Mouse (Mus musculus) NIH3T3 (cell line): ENCODE results near the gene Btla.

Experiments
- DNase-seq: peaks from one replicate; pipeline ENCODE4 v3.0.0-alpha.2; 2012; ENCODE audit warnings: low read depth

Btla gene

GRCm38 (mm10) chr16:45223648-45224388 is at the start of gene Btla:
Btla (plus strand) TSS chr16:45224315.
- no peak for DNase-seq

DNA sequence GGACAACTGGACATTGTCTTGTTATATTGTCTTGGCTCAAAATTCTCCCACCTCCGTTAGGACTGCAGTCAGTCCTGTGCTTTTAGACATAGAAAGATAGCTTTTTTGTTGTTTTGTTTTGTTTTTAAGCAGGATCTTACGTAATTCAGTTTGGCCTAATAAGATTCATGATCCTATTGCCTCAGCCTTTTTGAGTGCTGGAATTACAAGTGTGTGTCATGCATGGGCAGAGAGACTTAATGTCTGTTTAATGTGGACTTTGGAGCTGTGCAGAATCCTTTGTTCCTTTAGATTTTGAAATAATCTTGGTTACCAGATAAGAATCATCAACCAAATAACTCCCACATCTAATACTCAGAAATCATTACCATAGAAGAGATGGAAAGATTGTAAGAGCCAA is 45.6 kb upstream of the Btla start:
- DNase-seq, result no peak

DNA sequence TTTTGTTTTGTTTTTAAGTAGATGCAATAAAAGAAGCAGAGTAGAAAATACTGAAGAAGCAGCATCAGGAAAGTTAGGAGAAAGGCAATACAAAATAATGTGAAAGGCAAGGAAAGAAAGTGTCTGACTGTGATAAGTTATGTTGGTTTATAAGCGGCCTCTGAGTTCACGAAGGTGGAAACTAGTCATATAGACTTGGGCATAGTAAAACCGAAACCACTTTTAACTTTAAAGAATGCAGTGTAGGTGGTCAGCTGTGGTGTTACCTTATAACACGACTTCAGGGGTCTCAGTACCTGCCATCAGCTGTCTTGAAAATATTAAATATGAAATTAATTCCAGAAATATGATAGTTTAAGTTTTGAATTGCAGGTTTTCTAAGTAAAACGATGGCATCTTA is 42.3 kb upstream of the Btla start:
- DNase-seq, result no peak

DNA sequence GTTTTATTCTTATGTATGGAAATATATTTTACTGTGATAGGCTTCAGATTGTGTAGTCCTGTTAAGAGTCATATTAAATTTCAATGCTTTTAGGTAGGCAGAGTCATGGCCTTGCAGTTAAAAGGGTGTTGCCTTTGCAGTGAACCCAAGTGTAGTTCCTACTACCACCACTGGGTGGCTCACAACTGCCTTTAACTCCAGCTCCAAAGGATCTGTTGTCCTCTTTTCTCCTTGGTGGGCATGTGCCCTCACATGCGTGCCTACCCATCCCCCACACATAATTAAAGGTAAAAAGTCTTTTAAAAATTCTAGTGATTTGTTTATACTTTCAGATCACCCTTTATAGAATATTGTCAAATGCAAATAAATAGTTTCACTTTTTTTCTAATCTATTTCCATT is 31.5 kb upstream of the Btla start:
- peak; percentile 84 for DNase-seq

- peak; percentile 84 for DNase-seq
Measured at GRCm38 (mm10) chr16:45196816-45197215, 27.3 kb upstream of the Btla start.

DNA sequence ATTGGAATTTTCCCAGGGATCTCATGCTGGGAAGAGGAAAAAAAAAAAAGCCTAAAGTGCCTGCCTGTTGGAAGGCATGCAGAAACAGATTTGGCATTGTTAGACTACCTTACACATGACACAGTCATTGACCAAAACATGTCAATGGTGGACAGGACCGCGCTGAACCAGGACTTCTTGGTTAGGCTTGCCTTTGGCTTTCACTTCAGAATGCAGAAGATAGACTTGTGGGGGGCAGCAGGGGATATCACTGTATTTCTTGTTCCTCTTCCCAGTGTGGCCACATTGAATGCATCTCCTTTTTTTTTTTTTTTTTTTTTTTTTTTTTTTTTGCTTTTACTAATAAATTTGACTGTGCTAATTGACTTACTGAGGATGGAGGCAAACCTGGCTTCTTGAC is 22.7 kb upstream of the Btla start:
- DNase-seq, result no peak

GRCm38 (mm10) chr16:45204438-45204837 is 19.7 kb upstream of the Btla start:
- DNase-seq, result no peak

GRCm38 (mm10) chr16:45204859-45205670 is 19.1 kb upstream of the Btla start:
- DNase-seq, result no peak

GRCm38 (mm10) chr16:45222016-45222415 is 2.1 kb upstream of the Btla start:
- DNase-seq, result no peak

DNA sequence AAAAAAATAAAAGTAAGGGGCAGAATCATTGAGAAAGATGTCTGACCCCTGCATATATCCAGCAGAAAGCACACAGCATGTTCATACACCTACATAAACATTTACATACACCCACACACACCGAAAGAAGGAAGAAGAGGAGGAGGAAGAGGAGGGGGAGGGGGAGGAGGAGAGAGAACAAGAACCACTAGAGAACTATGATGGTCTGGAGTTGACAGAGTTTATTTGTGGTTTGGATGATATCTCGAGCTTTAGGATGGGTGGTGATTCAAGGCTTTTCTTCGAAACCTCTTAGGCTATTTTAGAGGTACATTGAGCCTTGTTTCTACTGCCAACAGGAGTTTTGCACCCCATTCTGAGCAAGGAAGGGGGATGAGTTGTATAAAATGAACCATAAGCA is 1.3 kb upstream of the Btla start:
- no peak for DNase-seq

- no peak for DNase-seq
Measured at GRCm38 (mm10) chr16:45224431-45225008, 405 bp downstream of the Btla start.

- no peak for DNase-seq
Measured at GRCm38 (mm10) chr16:45227002-45227401, 2.9 kb downstream of the Btla start.

DNA sequence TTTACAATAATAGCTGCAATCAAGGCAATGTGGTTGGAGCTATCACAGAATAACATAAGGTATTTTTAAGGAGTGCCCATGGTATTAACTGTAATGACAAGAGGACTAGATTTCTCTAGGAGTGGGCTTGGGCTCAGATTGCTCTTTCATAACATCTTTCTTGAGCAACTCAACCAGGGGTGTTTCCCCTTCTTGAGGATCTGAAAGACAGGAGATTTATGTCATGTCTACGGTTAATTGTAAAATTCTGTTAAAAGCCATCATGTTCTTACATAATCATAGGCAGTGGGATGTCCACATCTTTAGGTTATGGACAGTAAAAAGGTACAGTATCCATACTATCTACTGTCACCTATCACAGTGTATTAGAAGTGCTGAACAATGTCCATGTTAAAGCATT is 7.2 kb downstream of the Btla start:
- DNase-seq, result no peak

GRCm38 (mm10) chr16:45233007-45233406 is 8.9 kb downstream of the Btla start:
- DNase-seq, result no peak

DNA sequence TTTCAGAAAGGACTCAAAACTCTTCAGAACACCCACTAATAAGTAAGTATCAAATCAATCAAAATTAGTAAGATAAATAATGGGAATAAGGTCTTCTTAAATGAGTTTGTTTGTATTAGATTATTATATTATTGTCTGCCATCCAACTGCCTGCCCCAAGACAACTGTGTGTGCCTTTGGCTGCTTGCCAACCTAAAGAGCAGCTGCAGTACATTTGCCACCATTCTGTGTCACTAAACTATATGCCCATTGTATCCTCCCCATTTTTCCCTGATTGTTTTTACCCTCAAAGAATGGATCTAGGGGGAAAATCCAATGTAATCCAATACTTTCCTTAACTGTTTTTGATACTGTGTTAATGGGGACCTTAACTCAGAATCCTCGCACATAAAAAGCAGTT is 18.6 kb downstream of the Btla start:
- DNase-seq, result no peak

- no peak for DNase-seq
Measured at GRCm38 (mm10) chr16:45244930-45245472, 20.9 kb downstream of the Btla start.

- no peak for DNase-seq
Measured at GRCm38 (mm10) chr16:45249761-45250160, 25.6 kb downstream of the Btla start.

- DNase-seq, result no peak
Measured at GRCm38 (mm10) chr16:45250317-45250716, 26.2 kb downstream of the Btla start.

- no peak for DNase-seq
Measured at GRCm38 (mm10) chr16:45251773-45252413, 27.8 kb downstream of the Btla start.

DNA sequence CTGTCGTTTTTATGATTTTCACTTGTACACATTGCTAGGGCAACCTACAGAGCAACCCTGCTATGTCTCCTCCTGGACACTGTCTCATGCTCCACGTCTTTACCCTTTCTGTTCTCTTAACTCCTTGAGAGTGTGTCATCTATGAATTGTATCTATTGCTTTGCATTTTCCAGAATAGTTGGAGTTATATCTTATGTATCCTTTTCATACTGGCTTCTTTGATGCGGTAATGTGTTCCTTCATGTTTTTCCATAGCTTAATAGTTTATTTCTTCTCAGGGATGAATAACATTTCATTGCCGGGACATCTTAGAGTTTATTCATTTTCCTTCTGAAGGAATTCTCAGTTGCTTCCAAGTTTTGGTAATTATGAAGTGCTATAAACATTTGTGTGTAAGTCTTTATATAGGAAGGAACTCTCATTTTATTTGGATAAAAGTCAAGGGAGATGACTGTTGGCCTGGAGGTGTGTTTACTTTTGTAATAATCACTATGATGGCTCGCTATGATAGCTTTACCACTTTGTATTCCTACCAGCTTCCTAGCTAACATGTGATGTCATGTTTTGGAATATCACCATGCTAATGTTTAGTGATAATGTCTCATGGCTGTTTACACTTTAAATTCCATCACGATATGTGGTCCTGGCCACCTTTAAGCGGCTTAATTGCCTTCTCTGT is 31.2 kb downstream of the Btla start:
- no peak for DNase-seq

DNA sequence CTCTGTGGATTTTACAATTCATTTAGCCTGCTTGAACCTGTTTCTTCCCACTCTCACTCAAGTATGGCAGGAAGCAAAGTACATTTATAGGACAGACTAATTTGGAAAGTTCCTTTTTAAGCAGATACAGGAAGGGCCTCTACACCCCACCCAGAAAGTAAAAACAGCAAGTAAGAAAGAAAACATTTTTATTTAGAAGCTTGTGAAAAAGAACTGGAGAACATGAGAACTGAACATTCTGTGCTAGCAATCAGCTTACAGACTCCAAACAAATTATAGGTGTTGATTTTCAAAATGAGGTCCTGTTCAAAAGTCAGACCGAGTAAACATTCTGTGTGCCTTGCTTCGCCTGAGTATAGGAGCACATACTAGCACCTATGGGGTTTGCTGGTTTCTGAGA is 32.8 kb downstream of the Btla start:
- no peak for DNase-seq

DNA sequence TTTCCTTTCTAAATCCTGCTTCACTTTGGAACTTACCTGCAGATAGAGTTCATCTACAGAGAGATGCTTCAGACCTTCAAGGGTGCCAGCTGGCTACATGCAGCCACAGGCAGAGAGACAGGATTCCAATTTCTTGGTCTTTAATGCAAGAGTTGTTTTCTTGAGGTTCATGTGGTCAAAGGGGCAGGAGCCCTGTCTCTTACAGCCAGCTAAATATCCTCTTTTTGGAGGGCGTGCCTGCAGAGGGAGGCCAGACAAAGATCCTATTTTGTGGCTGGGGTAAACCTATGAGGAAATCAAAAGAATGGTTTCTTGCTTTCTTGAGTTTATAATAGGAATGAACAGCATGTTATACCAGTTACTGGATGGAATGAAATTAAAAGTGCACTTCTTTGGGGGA is 33.5 kb downstream of the Btla start:
- no peak for DNase-seq
